Mouse (Mus musculus): ENCODE measurements around the gene Psg26. TPM values are rescaled to one million over a fixed set of nuclear protein-coding genes. Genes with fewer than 3 reads are reported as not detected.
"Not testable (repeated sequence)": the region's sequence is repeated elsewhere in the genome, so short reads cannot be mapped to it uniquely, and the experiment has no call there.

Gene Psg26
- not detected in 2 replicates for polyA plus RNA-seq (2014; fragmentation: Nextera tagmentation; extraction: Ambion mirVana)

- Histone ChIP-seq H3K27ac (ENCODE audit: low read length) (no peak within 1 kb of the TSS), H3K36me3 (ENCODE audit: control insufficient read depth, insufficient read depth, low read length) (no peaks in the 10 kb centered on the region), H3K4me1 (ENCODE audit: control insufficient read depth, insufficient read depth, low read length) (no peaks in the 10 kb centered on the region), H3K4me3 (ENCODE audit: low read depth, low read length) (no peak within 1 kb of the TSS), H3K9me3 (ENCODE audit: control insufficient read depth, low read depth, low read length) (no peaks in the 10 kb centered on the region), H3K4me2 (replicated peaks; ENCODE audit: low read depth, low read length) (no peak within 1 kb of the TSS), H3K9ac (replicated peaks; ENCODE audit: low read depth, low read length) (no peak within 1 kb of the TSS), H3K27me3 (ENCODE audit: control insufficient read depth, insufficient read depth, low read length) (no peaks in the 10 kb centered on the region)
- WGBS: 69% methylated on average over 1 of the region's 1 CpGs
- ATAC-seq (ENCODE audit: insufficient number of reproducible peaks, insufficient read depth, low FRiP score, low read depth): no peak
These were observed at the start of gene Psg26 for GRCm38 (mm10) chr7:18484077-18484476. Gene Psg26 (minus strand): TSS chr7:18484177.

- H3K4me2 ChIP-seq (replicated peaks; ENCODE audit: low read depth, low read length): no peak overlapping the region
- ATAC-seq (ENCODE audit: insufficient number of reproducible peaks, insufficient read depth, low FRiP score, low read depth): peak; percentile 92
- no peaks in the 10 kb centered on the region for H3K36me3 ChIP-seq (ENCODE audit: control insufficient read depth, insufficient read depth, low read length)
- H3K4me1 ChIP-seq (ENCODE audit: control insufficient read depth, insufficient read depth, low read length): no peaks in the 10 kb centered on the region
- no peak overlapping the region for H3K9ac ChIP-seq (replicated peaks; ENCODE audit: low read depth, low read length)
- no peaks in the 10 kb centered on the region for H3K27me3 ChIP-seq (ENCODE audit: control insufficient read depth, insufficient read depth, low read length)
- no peaks in the 10 kb centered on the region for H3K9me3 ChIP-seq (ENCODE audit: control insufficient read depth, low read depth, low read length)
- no peak overlapping the region for H3K27ac ChIP-seq (ENCODE audit: low read length)
- H3K4me3 ChIP-seq (ENCODE audit: low read depth, low read length): no peak overlapping the region
- 43% methylated on average over 3 of the region's 3 CpGs for WGBS
These were observed 49.4 kb upstream of the Psg26 start for GRCm38 (mm10) chr7:18533420-18533819.

GRCm38 (mm10) chr7:18532169-18532568 is 48.2 kb upstream of the Psg26 start, which contains the start of gene Psg25:
Gene Psg25 (minus strand): TSS chr7:18532269.
- Histone ChIP-seq H3K27me3 (ENCODE audit: control insufficient read depth, insufficient read depth, low read length) (no peaks in the 10 kb centered on the region), H3K4me3 (ENCODE audit: low read depth, low read length) (no peak within 1 kb of the TSS), H3K27ac (ENCODE audit: low read length) (no peak within 1 kb of the TSS), H3K9me3 (ENCODE audit: control insufficient read depth, low read depth, low read length) (no peaks in the 10 kb centered on the region), H3K36me3 (ENCODE audit: control insufficient read depth, insufficient read depth, low read length) (no peaks in the 10 kb centered on the region), H3K4me1 (ENCODE audit: control insufficient read depth, insufficient read depth, low read length) (no peaks in the 10 kb centered on the region), H3K9ac (replicated peaks; ENCODE audit: low read depth, low read length) (no peak within 1 kb of the TSS), H3K4me2 (replicated peaks; ENCODE audit: low read depth, low read length) (no peak within 1 kb of the TSS)
- no peak for ATAC-seq (ENCODE audit: insufficient number of reproducible peaks, insufficient read depth, low FRiP score, low read depth)
- WGBS: 85% methylated on average over 1 of the region's 1 CpGs

GRCm38 (mm10) chr7:18524668-18525067 is 40.7 kb upstream of the Psg26 start:
- no peaks in the 10 kb centered on the region for H3K27me3 ChIP-seq (ENCODE audit: control insufficient read depth, insufficient read depth, low read length)
- H3K27ac ChIP-seq (ENCODE audit: low read length): no peak overlapping the region
- no peaks in the 10 kb centered on the region for H3K9me3 ChIP-seq (ENCODE audit: control insufficient read depth, low read depth, low read length)
- no peak overlapping the region for H3K9ac ChIP-seq (replicated peaks; ENCODE audit: low read depth, low read length)
- no peak overlapping the region for H3K4me2 ChIP-seq (replicated peaks; ENCODE audit: low read depth, low read length)
- no peaks in the 10 kb centered on the region for H3K4me1 ChIP-seq (ENCODE audit: control insufficient read depth, insufficient read depth, low read length)
- no peak for ATAC-seq (ENCODE audit: insufficient number of reproducible peaks, insufficient read depth, low FRiP score, low read depth)
- WGBS: 92% methylated on average over 8 of the region's 8 CpGs
- H3K4me3 ChIP-seq (ENCODE audit: low read depth, low read length): no peak overlapping the region
- no peaks in the 10 kb centered on the region for H3K36me3 ChIP-seq (ENCODE audit: control insufficient read depth, insufficient read depth, low read length)

DNA sequence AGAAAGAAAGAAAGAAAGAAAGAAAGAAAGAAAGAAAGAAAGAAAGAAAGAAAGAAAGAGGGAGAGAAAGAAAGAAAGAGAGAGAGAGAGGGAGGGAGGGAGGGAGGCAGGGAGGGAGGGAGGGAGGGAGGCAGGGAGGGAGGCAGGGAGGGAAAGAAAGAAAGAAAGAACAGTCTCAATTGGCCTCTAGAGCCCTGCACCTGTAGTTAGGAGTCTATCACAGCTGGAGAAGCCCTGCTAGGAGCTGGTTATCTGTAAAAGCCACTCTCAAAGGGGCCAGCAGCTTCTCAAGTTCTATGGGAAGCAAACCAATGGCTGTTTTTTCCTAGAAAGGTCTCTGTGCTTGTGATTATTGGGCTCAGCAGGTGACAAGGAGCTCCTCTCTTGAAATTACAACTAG is 28.9 kb upstream of the Psg26 start:
- not testable (repeated sequence) for H3K4me3 ChIP-seq (ENCODE audit: low read depth, low read length); H3K4me1 ChIP-seq (ENCODE audit: control insufficient read depth, insufficient read depth, low read length); H3K27ac ChIP-seq (ENCODE audit: low read length); H3K27me3 ChIP-seq (ENCODE audit: control insufficient read depth, insufficient read depth, low read length); ATAC-seq (ENCODE audit: insufficient number of reproducible peaks, insufficient read depth, low FRiP score, low read depth); H3K9ac ChIP-seq (replicated peaks; ENCODE audit: low read depth, low read length); H3K4me2 ChIP-seq (replicated peaks; ENCODE audit: low read depth, low read length); H3K36me3 ChIP-seq (ENCODE audit: control insufficient read depth, insufficient read depth, low read length); H3K9me3 ChIP-seq (ENCODE audit: control insufficient read depth, low read depth, low read length)

DNA sequence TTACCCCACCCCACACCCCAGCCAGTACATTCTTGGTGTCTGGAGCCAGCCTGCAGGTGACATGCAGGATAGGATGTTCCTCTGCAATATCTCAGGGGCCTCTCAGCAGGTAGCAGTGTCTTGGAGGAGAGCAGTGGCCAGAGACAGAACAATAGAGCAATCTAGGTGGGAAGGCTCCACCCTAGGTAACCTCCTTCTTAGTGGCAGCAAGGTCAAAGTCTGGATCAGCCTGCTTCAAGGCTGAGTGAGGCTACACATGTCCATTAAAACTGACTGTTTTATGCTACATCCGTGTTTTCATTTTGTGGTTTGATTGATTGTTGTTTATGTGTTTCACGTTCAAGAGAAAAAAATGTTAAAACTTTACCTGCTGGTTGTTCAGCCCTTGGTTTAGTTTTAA is 28.4 kb upstream of the Psg26 start:
- not testable (repeated sequence) for ATAC-seq (ENCODE audit: insufficient number of reproducible peaks, insufficient read depth, low FRiP score, low read depth); H3K4me3 ChIP-seq (ENCODE audit: low read depth, low read length); H3K4me1 ChIP-seq (ENCODE audit: control insufficient read depth, insufficient read depth, low read length); H3K27me3 ChIP-seq (ENCODE audit: control insufficient read depth, insufficient read depth, low read length); H3K36me3 ChIP-seq (ENCODE audit: control insufficient read depth, insufficient read depth, low read length); H3K4me2 ChIP-seq (replicated peaks; ENCODE audit: low read depth, low read length); H3K9me3 ChIP-seq (ENCODE audit: control insufficient read depth, low read depth, low read length); H3K9ac ChIP-seq (replicated peaks; ENCODE audit: low read depth, low read length); H3K27ac ChIP-seq (ENCODE audit: low read length)
- WGBS: 25% methylated on average over 2 of the region's 2 CpGs

DNA sequence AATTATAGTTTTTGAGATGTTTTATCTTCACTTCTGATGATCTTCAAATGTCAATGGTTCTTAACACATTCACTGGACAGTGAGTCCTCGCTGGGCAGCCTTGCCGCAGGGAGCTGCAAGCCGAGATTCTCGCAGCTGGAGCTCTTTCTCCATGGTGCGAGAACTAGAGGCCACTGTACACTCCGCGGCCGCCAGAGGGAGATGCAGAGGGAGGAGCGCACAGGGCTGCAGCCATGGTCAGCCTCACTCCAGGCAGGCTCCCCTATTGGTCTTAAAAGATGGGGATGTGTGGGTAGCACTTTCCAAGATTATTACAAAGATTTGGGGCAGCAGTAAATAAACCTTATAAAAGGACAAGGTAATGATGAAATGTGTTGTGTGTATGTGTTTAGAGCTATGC is 27.5 kb upstream of the Psg26 start:
- 19% methylated on average over 9 of the region's 9 CpGs for WGBS
- no peak; the same call in 1 of the 2 replicates for ATAC-seq (ENCODE audit: insufficient number of reproducible peaks, insufficient read depth, low FRiP score, low read depth)

DNA sequence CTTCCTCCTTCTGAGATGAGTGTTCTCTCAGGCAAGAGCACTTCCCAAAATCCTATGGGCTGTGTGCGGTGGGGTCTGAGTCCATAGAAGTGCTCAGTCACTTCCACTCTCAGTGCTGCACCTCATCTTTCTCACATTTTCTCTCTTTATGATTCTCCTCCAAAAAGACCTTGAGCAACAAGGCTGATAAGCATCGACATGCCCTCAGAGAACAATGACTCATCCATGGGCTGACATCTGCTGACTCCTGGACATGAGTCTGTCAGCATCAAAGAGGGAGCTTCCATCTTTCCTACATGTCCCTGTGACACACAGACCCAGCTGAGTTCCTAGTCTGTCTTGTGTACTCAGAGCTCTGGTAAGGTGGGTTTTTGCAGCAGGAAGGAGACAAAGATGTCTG is 52.0 kb downstream of the Psg26 start, which contains the start of gene Psg28:
Gene Psg28 (minus strand): TSS at position 101 of the 400 bp plus-strand sequence.
- 75% methylated on average over 2 of the region's 2 CpGs for WGBS
- not testable (repeated sequence) for H3K4me1 ChIP-seq (ENCODE audit: control insufficient read depth, insufficient read depth, low read length); H3K4me3 ChIP-seq (ENCODE audit: low read depth, low read length); H3K9me3 ChIP-seq (ENCODE audit: control insufficient read depth, low read depth, low read length); ATAC-seq (ENCODE audit: insufficient number of reproducible peaks, insufficient read depth, low FRiP score, low read depth); H3K27me3 ChIP-seq (ENCODE audit: control insufficient read depth, insufficient read depth, low read length); H3K4me2 ChIP-seq (replicated peaks; ENCODE audit: low read depth, low read length); H3K27ac ChIP-seq (ENCODE audit: low read length); H3K9ac ChIP-seq (replicated peaks; ENCODE audit: low read depth, low read length); H3K36me3 ChIP-seq (ENCODE audit: control insufficient read depth, insufficient read depth, low read length)

More for the DNA sequence above, 27.5 kb upstream of the Psg26 start:
- no peak overlapping the region for H3K27ac ChIP-seq (ENCODE audit: low read length)
- no peaks in the 10 kb centered on the region for H3K36me3 ChIP-seq (ENCODE audit: control insufficient read depth, insufficient read depth, low read length)
- no peaks in the 10 kb centered on the region for H3K27me3 ChIP-seq (ENCODE audit: control insufficient read depth, insufficient read depth, low read length)
- H3K4me2 ChIP-seq (replicated peaks; ENCODE audit: low read depth, low read length): no peak overlapping the region
- no peaks in the 10 kb centered on the region for H3K9me3 ChIP-seq (ENCODE audit: control insufficient read depth, low read depth, low read length)
- no peaks in the 10 kb centered on the region for H3K4me1 ChIP-seq (ENCODE audit: control insufficient read depth, insufficient read depth, low read length)
- H3K4me3 ChIP-seq (ENCODE audit: low read depth, low read length): no peak overlapping the region
- H3K9ac ChIP-seq (replicated peaks; ENCODE audit: low read depth, low read length): no peak overlapping the region
